Mouse (Mus musculus) limb, embryonic 10.5 days (tissue): ENCODE measurements around the gene Ncor1. TPM values are rescaled to one million over a fixed set of nuclear protein-coding genes. Genes with fewer than 3 reads are reported as not detected.
"Not testable (repeated sequence)": the region's sequence is repeated elsewhere in the genome, so short reads cannot be mapped to it uniquely, and the experiment has no call there.

ENCODE experiments used
- DNase-seq: peaks from one replicate; pipeline ENCODE4 v3.0.0-alpha.2; 2017; ENCODE audit warnings: low spot score
- H3K27ac ChIP-seq: fragments of 300-500 bp; sonication (generic); 2 replicates; pipeline ENCODE4 v1.5.1; 2016; ENCODE audit warnings: mild to moderate bottlenecking
- H3K27me3 ChIP-seq: fragments of 300-500 bp; sonication (generic); 2 replicates; pipeline ENCODE4 v1.6.1; 2016; ENCODE audit warnings: low read depth, mild to moderate bottlenecking; ENCODE audit not compliant: poor library complexity, severe bottlenecking
- H3K36me3 ChIP-seq: fragments of 300-500 bp; sonication (generic); 2 replicates; pipeline ENCODE4 v1.6.1; 2016; ENCODE audit warnings: mild to moderate bottlenecking, moderate library complexity
- H3K4me1 ChIP-seq: fragments of 300-500 bp; sonication (generic); 2 replicates; pipeline ENCODE4 v1.6.1; 2016
- H3K4me3 ChIP-seq: fragments of 300-500 bp; sonication (generic); 2 replicates; pipeline ENCODE4 v1.5.1; 2016; ENCODE audit warnings: mild to moderate bottlenecking, moderate library complexity
- H3K9me3 ChIP-seq: fragments of 300-500 bp; sonication (generic); replicated peaks from 2 replicates; pipeline ENCODE4 v1.6.1; 2016; ENCODE audit warnings: mild to moderate bottlenecking
- WGBS: fragments of 180-500 bp; shearing (Covaris S2); methylation state at CpG from one replicate; pipeline ENCODE4 v1.1.7; 2016; 5-methylcytosine and 5-hydroxymethylcytosine counted together
- polyA plus RNA-seq: library from polyadenylated mRNA; unstranded; fragments of >200 nt; fragmentation: Nextera tagmentation; extraction: Ambion mirVana; gene quantifications from 2 replicates; pipeline ENCODE4 v1.2.1, GENCODE M21; 2016

The Ncor1 gene
- polyA plus RNA-seq, 1 experiment from 2014 or later: 144 TPM

DNA sequence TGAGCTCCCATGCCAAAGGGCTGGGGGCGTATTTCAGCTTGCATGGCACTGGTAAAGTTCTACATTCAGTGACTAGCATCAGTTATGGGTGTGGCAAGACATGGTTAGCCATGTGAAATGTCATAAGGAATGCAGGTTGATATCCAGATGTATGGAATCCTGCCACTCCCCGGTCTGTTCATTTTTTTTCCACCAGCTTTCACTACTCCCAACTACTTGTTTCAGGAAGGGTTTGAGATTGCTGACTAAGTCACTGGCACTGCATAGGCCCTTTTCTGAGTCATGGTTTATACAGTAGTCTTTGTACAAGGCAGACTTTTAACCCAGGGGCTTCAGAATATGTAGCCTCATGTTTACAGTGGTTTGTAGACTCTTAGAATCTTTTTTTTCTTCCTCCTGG lies 149.0 kb downstream of the Ncor1 start:
- H3K27ac ChIP-seq: no peak overlapping the region
- DNase-seq: no peak
- 94% methylated on average over 2 of the region's 2 CpGs for WGBS
- peaks cover 75% of the 10 kb centered on the region for H3K36me3 ChIP-seq
- H3K4me3 ChIP-seq: no peak overlapping the region
- H3K4me1 ChIP-seq: no peaks in the 10 kb centered on the region
- no peaks in the 10 kb centered on the region for H3K9me3 ChIP-seq
- no peaks in the 10 kb centered on the region for H3K27me3 ChIP-seq

DNA sequence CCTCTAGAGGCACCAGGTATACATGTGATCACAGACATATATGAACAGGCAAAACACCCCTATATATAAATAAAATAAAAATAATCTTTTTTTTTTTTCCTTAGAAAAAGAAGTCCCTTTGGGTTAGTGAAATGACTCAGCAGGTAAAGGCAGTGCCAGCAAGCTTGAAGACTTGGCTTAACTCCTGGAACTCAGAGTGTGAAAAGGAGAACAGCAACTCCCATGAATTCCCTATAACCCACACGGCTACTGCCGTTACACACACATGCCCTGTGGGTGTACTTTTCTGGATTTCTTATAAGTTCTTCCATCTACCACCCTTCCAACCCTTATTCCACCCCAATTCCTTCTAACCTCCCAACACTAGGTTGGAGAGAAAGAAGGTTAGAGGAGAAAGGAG lies 152.5 kb downstream of the Ncor1 start:
- Histone ChIP-seq H3K4me3 (no peak overlapping the region), H3K27me3 (no peaks in the 10 kb centered on the region), H3K4me1 (no peaks in the 10 kb centered on the region), H3K9me3 (no peaks in the 10 kb centered on the region), H3K36me3 (peaks cover 47% of the 10 kb centered on the region), H3K27ac (no peak overlapping the region)
- no peak for DNase-seq
- 96% methylated on average over 2 of the region's 2 CpGs for WGBS

DNA sequence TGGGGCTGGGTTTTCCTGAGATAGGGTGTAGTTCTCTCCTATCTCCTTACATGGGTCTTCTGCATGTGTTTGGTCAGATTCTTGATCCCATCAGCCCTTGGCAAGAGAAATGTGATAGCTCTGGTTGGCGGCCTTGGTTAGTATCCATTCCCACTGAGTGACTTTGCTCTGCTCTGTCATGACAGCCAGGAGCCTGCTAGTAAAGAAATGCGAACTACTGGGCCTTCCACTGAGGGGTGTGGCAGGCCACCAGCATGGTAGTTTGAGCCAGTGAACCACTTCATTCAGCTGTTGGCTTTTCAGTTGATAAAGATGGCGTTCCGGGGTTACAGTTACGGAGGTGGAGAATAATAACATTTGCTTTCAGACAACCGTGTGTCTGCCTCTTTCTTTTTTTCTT lies 159.5 kb downstream of the Ncor1 start:
- no peaks in the 10 kb centered on the region for H3K9me3 ChIP-seq
- 87% methylated on average over 6 of the region's 6 CpGs for WGBS
- H3K27ac ChIP-seq: no peak overlapping the region
- DNase-seq: no peak
- H3K4me3 ChIP-seq: no peak overlapping the region
- H3K27me3 ChIP-seq: no peaks in the 10 kb centered on the region
- peaks cover 38% of the 10 kb centered on the region for H3K36me3 ChIP-seq
- no peaks in the 10 kb centered on the region for H3K4me1 ChIP-seq

- 94% methylated on average over 2 of the region's 2 CpGs for WGBS
- no peaks in the 10 kb centered on the region for H3K4me1 ChIP-seq
- no peaks in the 10 kb centered on the region for H3K27me3 ChIP-seq
- peaks cover 68% of the 10 kb centered on the region for H3K36me3 ChIP-seq
- H3K4me3 ChIP-seq: no peak overlapping the region
- no peak overlapping the region for H3K27ac ChIP-seq
- DNase-seq: no peak
- no peaks in the 10 kb centered on the region for H3K9me3 ChIP-seq
Measured at GRCm38 (mm10) chr11:62294121-62294520, 164.2 kb downstream of the Ncor1 start.

- H3K4me3 ChIP-seq: no peak overlapping the region
- no peak for DNase-seq
- H3K9me3 ChIP-seq: no peaks in the 10 kb centered on the region
- H3K36me3 ChIP-seq: peaks cover 77% of the 10 kb centered on the region
- 100% methylated on average over 1 of the region's 1 CpGs for WGBS
- peaks cover 6% of the 10 kb centered on the region; the same call in 1 of the 2 replicates for H3K4me1 ChIP-seq
- no peaks in the 10 kb centered on the region for H3K27me3 ChIP-seq
- H3K27ac ChIP-seq: no peak overlapping the region
Measured at GRCm38 (mm10) chr11:62287700-62288099, 170.6 kb downstream of the Ncor1 start.

- H3K27ac ChIP-seq: no peak overlapping the region
- 81% methylated on average over 8 of the region's 8 CpGs for WGBS
- H3K9me3 ChIP-seq: no peaks in the 10 kb centered on the region
- peaks cover 13% of the 10 kb centered on the region; the same call in 1 of the 2 replicates for H3K4me1 ChIP-seq
- peaks cover 61% of the 10 kb centered on the region for H3K36me3 ChIP-seq
- H3K27me3 ChIP-seq: no peaks in the 10 kb centered on the region
- DNase-seq: no peak
- no peak overlapping the region for H3K4me3 ChIP-seq
Measured at GRCm38 (mm10) chr11:62285020-62285419, 173.3 kb downstream of the Ncor1 start.

DNA sequence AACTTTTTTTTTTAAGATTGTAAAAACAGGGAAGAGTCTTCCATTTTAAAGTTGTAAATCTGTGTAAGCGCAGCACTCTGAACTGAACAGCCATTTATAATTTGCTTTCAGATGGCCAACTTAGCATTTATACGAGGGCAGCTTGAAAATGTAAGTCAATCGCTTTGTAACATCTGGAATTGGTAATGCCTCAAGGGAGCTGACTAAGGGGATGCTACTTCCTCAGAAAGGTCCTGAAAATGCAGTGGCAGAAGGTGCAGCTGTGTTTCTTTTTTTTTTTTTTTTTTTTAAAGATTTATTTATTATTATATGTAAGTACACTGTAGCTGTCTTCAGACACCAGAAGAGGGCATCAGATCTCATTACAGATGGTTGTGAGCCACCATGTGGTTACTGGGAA lies 174.3 kb downstream of the Ncor1 start:
- H3K9me3 ChIP-seq, H3K27me3 ChIP-seq, H3K27ac ChIP-seq, H3K4me3 ChIP-seq, DNase-seq: not testable (repeated sequence)
- H3K4me1 ChIP-seq: peaks cover 13% of the 10 kb centered on the region; the same call in 1 of the 2 replicates
- WGBS: 41% methylated on average over 3 of the region's 3 CpGs
- H3K36me3 ChIP-seq: peaks cover 53% of the 10 kb centered on the region

- WGBS: 1% methylated on average over 57 of the region's 57 CpGs
- Histone ChIP-seq H3K4me1 (peaks cover 13% of the 10 kb centered on the region; the same call in 1 of the 2 replicates), H3K27me3 (no peaks in the 10 kb centered on the region), H3K27ac (peak overlapping the region; percentile 91), H3K9me3 (no peaks in the 10 kb centered on the region), H3K4me3 (peak overlapping the region; percentile 97), H3K36me3 (peaks cover 32% of the 10 kb centered on the region)
- no peak for DNase-seq
Measured at GRCm38 (mm10) chr11:62281601-62281997, 176.7 kb downstream of the Ncor1 start.

- Histone ChIP-seq H3K4me3 (peak within 1 kb of the TSS; percentile 97), H3K27me3 (no peaks in the 10 kb centered on the region), H3K27ac (peak within 1 kb of the TSS; percentile 91), H3K4me1 (peaks cover 13% of the 10 kb centered on the region; the same call in 1 of the 2 replicates), H3K9me3 (no peaks in the 10 kb centered on the region), H3K36me3 (peaks cover 26% of the 10 kb centered on the region)
- peak; percentile 98 for DNase-seq
- under 1% methylated on average over 68 of the region's 68 CpGs for WGBS
Measured at GRCm38 (mm10) chr11:62280675-62281600, 177.4 kb downstream of the Ncor1 start, which contains the start of the genes Zswim7 and Ttc19. Zswim7 (minus strand) TSS chr11:62281375. Ttc19 (plus strand) TSS chr11:62281473.

DNA sequence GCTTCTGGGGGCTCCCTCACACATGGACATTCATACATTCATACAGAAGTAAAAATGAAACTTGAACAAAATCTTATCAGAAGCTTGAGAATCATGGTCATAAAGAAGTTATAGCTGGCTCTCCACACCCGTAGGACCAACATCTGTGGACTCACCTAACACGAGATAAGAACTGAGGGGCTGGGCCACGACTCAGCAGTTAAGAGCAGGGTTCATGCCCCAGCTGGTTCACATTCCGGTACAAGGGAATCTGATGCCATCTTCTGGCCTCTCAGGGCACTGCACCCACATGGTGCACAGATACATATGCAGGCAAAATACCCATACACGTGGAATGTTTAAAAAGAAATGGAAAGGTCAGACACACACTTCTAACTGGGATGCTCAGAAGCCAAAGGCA lies 180.3 kb downstream of the Ncor1 start:
- H3K9me3 ChIP-seq: no peaks in the 10 kb centered on the region
- DNase-seq: peak; percentile 83
- H3K4me1 ChIP-seq: peaks cover 7% of the 10 kb centered on the region; the same call in 1 of the 2 replicates
- H3K27ac ChIP-seq: no peak overlapping the region
- H3K4me3 ChIP-seq: no peak overlapping the region
- peaks cover 4% of the 10 kb centered on the region; the same call in 1 of the 2 replicates for H3K36me3 ChIP-seq
- no peaks in the 10 kb centered on the region for H3K27me3 ChIP-seq
- WGBS: 19% methylated on average over 5 of the region's 5 CpGs

DNA sequence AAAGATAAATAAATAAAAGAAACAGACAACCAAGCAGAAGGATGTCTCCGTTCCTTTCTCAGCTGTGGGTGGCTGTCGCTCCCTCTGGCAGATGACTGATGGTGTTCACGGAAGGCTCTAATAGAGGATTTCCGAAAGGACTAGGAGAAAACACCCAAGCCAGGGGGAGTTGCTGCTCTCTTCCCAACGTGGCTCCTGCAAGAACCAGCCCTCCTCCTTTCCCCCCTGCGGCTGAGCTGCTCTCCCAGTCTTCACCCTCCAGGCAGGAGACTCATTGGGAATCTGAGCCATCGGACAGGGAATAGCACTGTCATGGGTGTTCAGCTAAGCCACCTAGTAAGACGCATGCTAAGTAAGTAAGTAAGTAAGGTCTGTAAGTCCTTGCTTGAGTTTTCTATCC lies 181.3 kb downstream of the Ncor1 start:
- Histone ChIP-seq H3K27ac (no peak overlapping the region), H3K36me3 (no peaks in the 10 kb centered on the region), H3K4me1 (peaks cover 5% of the 10 kb centered on the region; the same call in 1 of the 2 replicates), H3K9me3 (no peaks in the 10 kb centered on the region), H3K4me3 (no peak overlapping the region), H3K27me3 (no peaks in the 10 kb centered on the region)
- 60% methylated on average over 8 of the region's 8 CpGs for WGBS
- DNase-seq: no peak

GRCm38 (mm10) chr11:62270851-62271250 lies 187.5 kb downstream of the Ncor1 start:
- H3K27ac ChIP-seq: no peak overlapping the region
- peaks cover 16% of the 10 kb centered on the region for H3K36me3 ChIP-seq
- no peaks in the 10 kb centered on the region for H3K27me3 ChIP-seq
- no peak overlapping the region for H3K4me3 ChIP-seq
- no peaks in the 10 kb centered on the region for H3K9me3 ChIP-seq
- 55% methylated on average over 5 of the region's 5 CpGs for WGBS
- no peak for DNase-seq
- H3K4me1 ChIP-seq: peaks cover 10% of the 10 kb centered on the region

- no peak overlapping the region for H3K4me3 ChIP-seq
- H3K9me3 ChIP-seq: no peaks in the 10 kb centered on the region
- WGBS: 79% methylated on average over 12 of the region's 12 CpGs
- peaks cover 10% of the 10 kb centered on the region for H3K4me1 ChIP-seq
- DNase-seq: no peak
- no peaks in the 10 kb centered on the region for H3K27me3 ChIP-seq
- H3K36me3 ChIP-seq: peaks cover 22% of the 10 kb centered on the region
- no peak overlapping the region for H3K27ac ChIP-seq
Measured at GRCm38 (mm10) chr11:62269097-62269496, 189.2 kb downstream of the Ncor1 start.
